Mouse (Mus musculus) spleen, adult 18-20 months (tissue): ENCODE results near the gene Mdh2.

ENCODE experiments used
- DNase-seq, 2 experiments: peaks; one replicate each; pipeline ENCODE4 v3.0.0; 2022; ENCODE audit warnings: mixed read lengths in 2 of 2

Mdh2 gene

GRCm38 (mm10) chr5:135835981-135836380, 57.7 kb downstream of the Mdh2 start:
- DNase-seq, result no peak
